Mouse (Mus musculus) thymus, postnatal 36 days (tissue): ENCODE data around the gene Ndufb6.
A peak's percentile ranks its signal among the peaks of the same experiment; 100 is the strongest.
"Not testable (repeated sequence)": the region's sequence is repeated elsewhere in the genome, so short reads cannot be mapped to it uniquely, and the experiment has no call there.

Experiments used
- DNase-seq, 2 experiments: peaks; one replicate each; pipeline ENCODE4 v3.0.0; 2022; ENCODE audit warnings: mixed read lengths in 2 of 2

The Ndufb6 gene

GRCm38 (mm10) chr4:40279276-40279900 is at the start of gene Ndufb6:
Gene Ndufb6 (minus strand): TSS chr4:40279421.
- peak; percentile 91 to 93 for DNase-seq

DNA sequence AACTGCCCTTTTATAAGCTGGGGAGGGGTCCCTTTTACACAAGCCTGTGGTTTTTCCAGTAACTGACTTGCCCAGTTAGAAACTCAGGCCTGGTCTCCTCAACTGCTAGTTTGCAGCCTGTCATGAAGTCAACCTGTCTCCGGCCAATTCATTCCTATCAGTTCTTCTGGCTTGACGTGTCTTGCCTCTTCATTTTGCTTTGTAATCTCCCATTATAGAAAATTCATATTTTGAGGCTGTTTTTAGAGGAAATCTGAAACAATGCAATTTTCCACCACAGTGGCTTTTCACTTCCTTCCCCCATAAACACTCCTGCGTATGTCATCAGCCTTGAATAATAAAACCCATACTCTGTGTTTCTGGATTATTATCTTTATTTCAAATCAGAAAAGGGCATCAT is 47.9 kb upstream of the Ndufb6 start:
- no peak for DNase-seq

DNA sequence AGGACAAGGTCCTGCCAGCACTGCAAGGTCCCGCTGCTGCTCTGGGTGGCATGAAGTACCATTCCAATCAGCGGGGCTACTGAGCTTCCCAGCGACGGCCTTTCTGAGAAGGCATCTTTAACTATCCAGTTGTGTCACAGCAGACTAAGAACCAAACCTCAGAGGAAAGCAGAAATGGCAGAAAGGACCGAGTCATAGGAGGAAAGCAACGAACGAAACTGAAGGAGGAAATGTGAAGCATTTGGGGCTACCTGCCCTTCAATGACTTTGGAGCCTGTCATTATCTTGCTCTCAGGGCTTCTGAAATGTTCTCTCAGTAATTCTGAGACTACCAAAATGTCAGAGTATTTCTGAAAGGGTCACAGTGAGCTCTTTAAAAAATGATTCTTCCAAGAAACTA is 45.4 kb upstream of the Ndufb6 start:
- DNase-seq = no peak

- DNase-seq = no peak
Measured at GRCm38 (mm10) chr4:40317404-40317803, 38.2 kb upstream of the Ndufb6 start.

DNA sequence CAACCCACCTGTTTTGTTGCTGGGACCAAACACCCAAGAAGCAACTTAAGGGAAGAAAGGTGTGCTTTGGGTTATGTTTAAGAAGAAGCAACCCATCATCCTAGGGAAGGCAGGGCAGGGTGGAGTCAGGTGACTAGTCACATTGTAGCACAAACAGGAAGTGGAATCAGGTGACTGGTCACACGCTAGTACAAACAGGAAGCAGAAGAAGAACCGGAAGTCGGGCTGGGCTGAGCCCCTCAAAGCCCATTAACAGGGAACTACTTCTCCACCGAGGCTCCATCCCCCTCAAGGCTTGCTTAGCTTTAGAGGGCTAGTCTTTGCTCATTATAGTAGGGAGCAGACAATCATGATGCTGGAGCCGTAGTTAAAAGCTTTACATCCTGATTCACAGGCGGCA is 33.8 kb upstream of the Ndufb6 start:
- DNase-seq = no peak

DNA sequence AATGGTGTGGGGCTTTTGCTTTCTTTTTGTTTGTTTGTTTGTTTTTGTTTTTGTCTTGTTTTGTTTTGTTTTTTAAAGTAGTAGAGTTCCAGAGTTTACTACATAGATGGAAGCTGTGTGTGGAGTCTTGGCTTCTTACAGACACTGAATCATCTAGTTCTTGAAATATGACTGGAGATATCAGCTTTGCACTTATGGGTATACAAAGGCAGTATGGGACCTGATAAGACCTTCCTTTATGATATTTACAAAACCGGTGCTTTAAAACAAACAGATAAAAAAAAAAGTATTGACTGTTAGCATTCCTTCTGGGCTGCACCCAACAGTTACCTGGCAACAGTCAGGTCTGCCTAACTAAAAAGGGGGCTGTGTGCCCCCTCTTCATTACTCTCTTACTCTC is 33.0 kb upstream of the Ndufb6 start:
- no peak for DNase-seq

DNA sequence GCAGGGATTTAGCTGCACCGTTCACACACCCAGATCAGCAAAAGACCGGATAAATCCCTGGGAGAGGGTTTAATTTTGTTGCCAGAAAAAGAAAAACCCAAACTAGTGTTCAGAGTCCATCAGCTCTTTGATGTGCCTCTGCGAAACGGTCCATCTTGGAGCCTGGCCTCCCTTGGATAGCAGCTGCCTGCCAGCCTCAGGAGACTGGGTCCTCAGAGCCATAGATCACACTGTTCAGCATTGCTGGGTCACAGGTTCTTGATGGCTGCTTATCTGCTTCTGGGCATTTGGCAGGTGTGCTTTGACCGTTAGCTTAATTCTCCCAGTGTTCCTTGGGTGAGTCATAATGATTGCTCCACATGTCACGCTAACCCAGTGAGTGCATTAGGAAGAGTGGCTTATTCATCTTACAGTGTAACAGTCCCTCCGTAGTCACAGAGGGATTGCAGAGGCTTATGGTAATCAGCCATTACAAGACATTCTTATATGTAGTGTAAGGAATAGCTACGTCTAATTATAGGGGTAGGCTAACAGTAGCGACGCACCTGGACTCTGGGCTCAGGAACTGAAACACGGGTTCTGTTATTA is 31.7 kb upstream of the Ndufb6 start:
- no peak for DNase-seq

- DNase-seq = no peak
Measured at GRCm38 (mm10) chr4:40309682-40310081, 30.5 kb upstream of the Ndufb6 start.

DNA sequence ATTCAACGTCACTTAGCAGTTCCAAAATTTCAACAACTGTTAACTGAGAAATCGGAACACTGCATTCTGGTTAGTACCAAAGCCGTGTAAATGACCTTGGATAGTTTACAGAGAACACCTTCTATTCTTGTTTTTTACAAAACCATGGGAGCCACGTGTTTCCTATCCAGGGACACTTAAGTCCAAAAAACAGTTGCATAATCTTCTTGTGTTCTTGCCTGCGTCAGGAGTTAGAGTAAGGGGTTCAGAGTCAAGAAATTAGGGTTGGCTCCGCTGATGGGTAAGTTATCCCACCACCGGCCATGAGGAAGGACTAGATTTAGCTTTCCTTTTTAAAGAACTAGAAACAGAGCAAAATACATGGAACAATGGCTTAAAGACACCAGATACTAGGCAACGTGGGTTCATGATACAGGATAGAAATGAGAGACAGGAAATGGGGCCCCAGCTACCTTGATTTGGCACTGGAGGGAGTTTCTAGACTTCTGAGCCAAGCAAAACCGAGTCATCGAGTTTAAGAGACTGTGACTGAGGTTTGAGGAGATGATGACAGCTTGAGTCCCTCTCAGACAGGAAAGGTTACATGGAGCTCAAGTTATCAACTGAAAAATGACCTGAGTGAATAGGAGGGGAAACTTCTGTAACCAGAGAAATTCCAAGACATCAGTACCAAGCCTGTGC is 23.4 kb upstream of the Ndufb6 start:
- no peak for DNase-seq

DNA sequence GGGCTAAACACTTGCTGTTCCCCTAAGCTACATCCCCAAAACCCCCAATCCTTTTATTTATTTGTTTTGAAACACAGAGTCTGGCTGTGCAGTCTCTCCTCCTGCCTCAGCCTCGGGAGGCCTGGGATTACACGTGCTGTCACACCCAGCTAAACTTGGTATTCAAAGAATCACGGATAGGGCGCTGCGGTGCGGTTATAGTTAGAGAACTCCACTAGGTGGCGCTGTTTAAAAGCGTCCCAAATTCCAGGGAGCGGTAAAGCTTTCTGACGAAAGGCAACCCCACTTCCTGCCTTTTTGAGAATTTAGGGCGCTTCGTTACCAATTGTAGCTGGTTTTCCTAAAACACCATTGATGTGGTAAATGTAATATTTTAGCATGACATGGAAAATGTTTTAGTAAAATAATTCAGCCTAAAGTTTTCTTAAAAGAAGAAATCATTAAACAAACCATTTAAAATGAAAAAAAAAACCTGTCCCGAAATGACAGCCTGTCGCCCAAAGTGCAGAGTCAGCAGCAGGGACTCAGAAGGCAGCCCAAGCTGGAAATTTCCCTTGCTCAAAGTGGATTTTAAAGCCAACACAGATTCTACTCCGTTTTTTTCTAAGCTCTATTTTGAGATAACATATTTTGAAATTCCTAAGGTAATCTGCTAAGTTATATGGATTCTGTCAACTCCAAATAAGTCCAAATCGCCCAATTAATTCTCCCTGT is 22.0 kb upstream of the Ndufb6 start:
- peak; percentile 57 to 61 for DNase-seq

GRCm38 (mm10) chr4:40299169-40299568 is 19.9 kb upstream of the Ndufb6 start:
- no peak for DNase-seq

GRCm38 (mm10) chr4:40291511-40291910 is 12.3 kb upstream of the Ndufb6 start:
- not testable (repeated sequence) for DNase-seq

DNA sequence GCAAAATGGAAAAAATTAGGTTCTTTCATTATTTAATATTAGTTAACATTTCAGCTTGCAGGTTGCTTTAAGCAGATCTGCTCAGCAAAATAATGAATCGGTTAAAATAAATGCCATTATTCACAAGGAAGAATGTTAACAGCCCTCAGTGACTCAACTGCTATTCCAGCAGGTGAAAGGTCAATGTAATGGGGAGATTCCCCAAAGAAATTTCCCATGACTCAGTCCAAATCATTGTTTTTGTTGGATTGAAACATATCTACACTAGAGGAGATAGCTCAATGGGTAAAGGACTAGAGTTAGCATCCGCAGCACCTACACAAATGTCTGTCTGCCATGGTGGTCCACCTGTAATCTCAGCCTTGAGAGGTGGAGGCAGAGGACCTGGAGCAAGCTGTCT is 9.8 kb upstream of the Ndufb6 start:
- no peak for DNase-seq

DNA sequence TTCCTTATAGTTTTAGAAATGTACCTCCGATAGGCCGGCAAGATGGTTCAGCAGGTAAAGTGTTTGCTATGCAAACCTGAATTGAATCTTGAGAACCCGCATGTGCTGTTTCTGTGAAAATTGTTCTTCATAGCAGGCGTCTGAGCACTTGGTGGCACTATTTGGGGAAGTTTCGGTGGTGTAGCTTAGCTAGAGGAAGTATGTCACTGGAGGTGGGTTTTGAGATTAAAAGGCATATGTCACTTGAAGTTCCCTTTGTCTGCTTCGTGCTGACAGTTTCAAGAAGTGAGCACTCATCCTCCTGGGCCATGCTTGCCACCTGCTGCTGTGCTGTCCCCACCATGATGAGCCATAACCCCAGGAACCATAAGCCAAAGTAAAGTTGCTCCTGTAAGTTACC is 8.2 kb upstream of the Ndufb6 start:
- DNase-seq = no peak

- DNase-seq = peak; percentile 54 to 59
Measured at GRCm38 (mm10) chr4:40285582-40285981, 6.4 kb upstream of the Ndufb6 start.

DNA sequence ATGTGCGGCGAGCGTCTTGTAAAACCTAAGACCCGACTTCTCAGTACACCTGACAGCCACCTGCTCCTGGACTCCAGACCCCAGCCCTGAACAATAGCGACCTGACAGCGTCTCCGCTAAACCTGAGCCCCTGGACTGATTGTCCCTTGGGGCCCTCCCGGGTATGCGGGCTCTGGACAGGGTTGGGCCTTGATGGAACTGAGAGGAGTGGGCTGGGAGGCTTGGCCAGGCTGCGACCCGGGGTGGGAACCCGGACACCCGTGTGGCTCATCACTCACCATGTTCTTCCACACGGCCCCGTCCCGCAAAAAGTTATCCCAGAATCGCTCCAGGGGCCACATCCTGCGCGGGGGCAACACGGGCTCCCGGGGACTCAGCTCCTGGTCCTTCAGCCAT is 343 bp downstream of the Ndufb6 start:
- no peak for DNase-seq

DNA sequence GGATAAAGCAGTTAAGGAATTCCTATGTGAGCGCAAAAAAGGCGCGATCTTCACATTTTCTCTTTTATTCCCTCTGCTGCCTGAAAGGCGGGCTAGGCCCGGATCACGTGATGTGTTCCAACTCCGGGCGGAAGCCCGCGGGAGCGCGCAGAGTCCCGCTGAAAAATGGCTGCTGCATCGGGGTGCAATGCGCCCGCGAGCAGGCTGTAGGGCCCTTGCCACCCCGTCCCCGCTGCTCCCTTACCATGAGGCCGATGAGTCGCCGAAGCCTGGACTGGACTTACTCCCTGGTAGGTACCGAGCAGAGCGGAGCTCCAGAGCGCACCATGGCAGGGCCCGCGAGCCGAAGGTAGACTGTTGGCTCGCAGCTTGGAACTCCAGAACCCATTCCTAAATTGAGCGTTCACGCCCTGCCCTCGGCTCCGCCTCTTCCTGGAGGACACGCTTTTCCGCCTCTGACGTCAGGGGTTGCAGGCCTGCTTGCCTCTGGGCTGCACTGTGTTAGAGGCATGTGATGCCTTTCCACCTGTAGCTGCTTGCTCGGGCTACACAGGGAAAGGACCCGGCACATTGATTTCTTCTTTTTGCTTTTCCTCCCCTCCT is 9.7 kb downstream of the Ndufb6 start, which contains the start of the genes Smim27 and Topors:
TSS of gene Smim27 (plus strand) at position 150 of the 603 bp plus-strand sequence.
TSS of gene Topors (minus strand) at position 421 of the 603 bp plus-strand sequence.
- DNase-seq = peak; percentile 93 to 95

- DNase-seq = no peak
Measured at GRCm38 (mm10) chr4:40268835-40269234, 10.4 kb downstream of the Ndufb6 start.

DNA sequence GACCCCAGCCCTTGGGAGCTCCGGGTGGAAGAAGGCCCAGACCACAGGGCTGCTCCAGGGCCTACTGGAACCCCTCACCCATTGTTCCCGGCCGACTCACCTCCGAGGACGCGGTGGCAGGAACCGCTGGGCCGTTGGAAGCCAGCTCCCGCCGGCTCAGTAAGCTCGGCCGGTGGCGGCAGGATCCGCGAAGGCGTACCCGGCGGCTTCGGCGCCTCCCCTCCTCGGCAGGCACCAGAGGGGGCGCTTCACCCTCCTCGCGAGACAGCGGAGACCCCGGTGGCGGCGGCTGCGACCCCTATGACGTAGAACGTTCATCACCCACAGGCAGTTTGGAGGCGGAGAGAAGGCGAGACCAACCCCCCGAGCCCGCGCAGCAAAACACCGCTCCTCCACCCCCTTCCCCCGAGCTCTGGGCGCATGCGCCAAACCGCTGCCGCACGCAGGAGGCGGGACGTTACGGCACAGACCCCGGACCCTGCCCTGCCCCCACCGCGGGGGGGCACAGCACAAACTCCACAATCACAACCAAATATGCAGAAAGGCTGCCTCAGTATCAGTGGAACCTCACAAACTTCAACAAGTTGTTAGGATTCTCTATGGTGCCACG is 10.9 kb downstream of the Ndufb6 start:
- peak; percentile 96 for DNase-seq

DNA sequence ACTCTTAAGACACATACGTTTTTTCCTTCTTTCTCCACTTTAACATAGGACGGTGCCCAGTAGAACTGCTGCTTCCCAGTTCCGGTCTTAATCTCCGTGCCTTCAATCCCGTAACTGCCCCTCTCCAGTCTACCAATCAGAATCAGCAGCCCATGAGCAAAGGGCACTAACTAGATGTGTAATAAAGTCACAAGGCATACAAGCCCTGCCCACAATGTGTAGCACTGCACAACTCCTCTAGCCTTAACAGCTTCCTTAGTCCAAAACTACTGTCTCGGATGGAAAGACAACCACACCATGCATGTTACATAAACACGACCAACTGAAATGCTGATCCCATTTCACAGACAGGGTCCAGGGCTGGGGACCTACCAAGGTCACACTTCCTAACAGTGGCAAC is 11.5 kb downstream of the Ndufb6 start:
- DNase-seq = no peak

DNA sequence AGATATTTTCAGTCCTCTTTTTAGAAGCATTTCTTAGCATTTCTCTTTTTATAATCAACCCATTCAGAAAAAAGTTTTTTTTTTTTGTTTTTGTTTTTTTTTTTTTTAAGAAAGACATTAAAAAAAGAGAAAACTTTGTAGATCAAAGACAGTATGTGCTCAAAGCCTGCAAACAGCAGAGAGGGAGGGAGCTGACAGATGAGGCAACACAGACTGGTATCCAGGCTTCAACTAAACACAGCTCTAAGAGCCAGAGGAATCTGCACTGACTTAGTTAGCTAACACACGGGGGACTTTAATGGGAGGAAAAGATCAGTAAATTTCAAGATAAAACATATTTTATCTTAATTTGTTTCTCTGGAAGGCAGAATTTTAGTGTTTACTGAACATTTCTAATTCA is 14.9 kb downstream of the Ndufb6 start:
- no peak for DNase-seq

GRCm38 (mm10) chr4:40254385-40255103 is 24.7 kb downstream of the Ndufb6 start:
- DNase-seq = no peak
